Mouse (Mus musculus): ENCODE measurements around the gene Gm1604a. TPM values are rescaled to one million over a fixed set of nuclear protein-coding genes. Genes with fewer than 3 reads are reported as not detected.
"Not testable (repeated sequence)": the region's sequence is repeated elsewhere in the genome, so short reads cannot be mapped to it uniquely, and the experiment has no call there.

Gm1604a gene
- total and polyA plus RNA-seq, 3 experiments: not detected

DNA sequence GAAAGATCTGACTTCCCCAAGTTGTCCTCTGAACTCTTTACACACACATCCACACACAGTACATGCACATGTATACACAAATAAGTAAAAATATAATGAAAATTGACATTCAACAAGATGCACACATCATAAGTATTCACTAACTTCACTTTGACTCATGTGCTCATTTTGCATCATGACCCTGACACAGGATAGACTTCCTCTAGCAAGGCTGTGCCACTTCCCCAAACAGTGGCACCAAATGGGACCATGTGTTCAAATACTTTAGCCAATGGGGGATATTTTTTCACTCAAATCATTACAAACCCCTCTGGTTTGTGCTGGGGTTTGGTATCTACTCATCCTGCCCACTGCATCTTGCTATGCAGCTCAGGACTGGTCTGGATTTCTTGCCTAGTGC lies 16.5 kb upstream of the Gm1604a start:
- H3K9ac ChIP-seq (ENCODE audit: insufficient read depth, low read depth): not testable (repeated sequence)

DNA sequence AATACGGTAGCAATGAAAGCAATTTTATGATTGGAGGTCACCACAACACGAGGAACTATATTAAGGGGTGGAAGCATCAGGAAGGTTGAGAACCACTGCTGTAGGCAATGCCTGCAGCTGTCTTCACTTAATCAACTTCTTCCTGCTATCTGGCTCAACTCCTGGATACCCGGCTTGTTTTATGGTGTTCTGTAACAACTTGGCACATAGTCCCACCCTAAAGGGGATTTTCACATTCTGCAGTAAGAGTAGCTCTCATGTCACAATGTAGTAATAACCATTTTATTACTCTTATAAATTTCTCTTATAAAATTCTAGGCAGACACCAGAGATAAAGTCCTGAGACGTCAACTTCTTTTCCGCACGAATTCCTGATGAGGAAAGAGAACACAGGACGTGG lies 15.9 kb upstream of the Gm1604a start:
- H3K27me3 ChIP-seq (replicated peaks); H3K36me3 ChIP-seq (replicated peaks in 1 of 2; ENCODE audit: control insufficient read depth in 1 of 2, insufficient read depth in 1 of 2, low read length in 1 of 2); H3K4me3 ChIP-seq (replicated peaks in 1 of 3; ENCODE audit: low read depth in 2 of 3, low read length in 2 of 3, poor library complexity in 1 of 3); dilution Hi-C loops (cut with MboI; ENCODE audit: extremely low pct_ligation_motif_present, extremely low pct_unique_long_range_greater_than_20kb, low sequenced_read_pairs); H3K9me3 ChIP-seq (replicated peaks; ENCODE audit: low read length); DNase-seq (ENCODE audit: extremely low read depth); in situ Hi-C loops (cut with MboI; ENCODE audit: low pct_ligation_motif_present, low pct_unique_long_range_greater_than_20kb, low sequenced_read_pairs); H3K9ac ChIP-seq (ENCODE audit: insufficient read depth, low read depth); H3K4me2 ChIP-seq (ENCODE audit: insufficient read depth, low read depth, poor library complexity, severe bottlenecking); H3K4me1 ChIP-seq (ENCODE audit: control insufficient read depth in 1 of 2, insufficient read depth in 2 of 2); H3K27ac ChIP-seq (ENCODE audit: insufficient read depth, low read depth); H3K79me2 ChIP-seq (replicated peaks; ENCODE audit: control insufficient read depth, extremely low read depth, insufficient read depth, poor library complexity, severe bottlenecking): not testable (repeated sequence)

More for the DNA sequence above, 16.5 kb upstream of the Gm1604a start:
- in situ Hi-C loops (cut with MboI; ENCODE audit: low pct_ligation_motif_present, low pct_unique_long_range_greater_than_20kb, low sequenced_read_pairs); H3K27me3 ChIP-seq (replicated peaks); H3K79me2 ChIP-seq (replicated peaks; ENCODE audit: control insufficient read depth, extremely low read depth, insufficient read depth, poor library complexity, severe bottlenecking); DNase-seq (ENCODE audit: extremely low read depth); dilution Hi-C loops (cut with MboI; ENCODE audit: extremely low pct_ligation_motif_present, extremely low pct_unique_long_range_greater_than_20kb, low sequenced_read_pairs); H3K4me3 ChIP-seq (replicated peaks in 1 of 3; ENCODE audit: low read depth in 2 of 3, low read length in 2 of 3, poor library complexity in 1 of 3); H3K36me3 ChIP-seq (replicated peaks in 1 of 2; ENCODE audit: control insufficient read depth in 1 of 2, insufficient read depth in 1 of 2, low read length in 1 of 2); H3K27ac ChIP-seq (ENCODE audit: insufficient read depth, low read depth); H3K4me1 ChIP-seq (ENCODE audit: control insufficient read depth in 1 of 2, insufficient read depth in 2 of 2); H3K4me2 ChIP-seq (ENCODE audit: insufficient read depth, low read depth, poor library complexity, severe bottlenecking); H3K9me3 ChIP-seq (replicated peaks; ENCODE audit: low read length): not testable (repeated sequence)

DNA sequence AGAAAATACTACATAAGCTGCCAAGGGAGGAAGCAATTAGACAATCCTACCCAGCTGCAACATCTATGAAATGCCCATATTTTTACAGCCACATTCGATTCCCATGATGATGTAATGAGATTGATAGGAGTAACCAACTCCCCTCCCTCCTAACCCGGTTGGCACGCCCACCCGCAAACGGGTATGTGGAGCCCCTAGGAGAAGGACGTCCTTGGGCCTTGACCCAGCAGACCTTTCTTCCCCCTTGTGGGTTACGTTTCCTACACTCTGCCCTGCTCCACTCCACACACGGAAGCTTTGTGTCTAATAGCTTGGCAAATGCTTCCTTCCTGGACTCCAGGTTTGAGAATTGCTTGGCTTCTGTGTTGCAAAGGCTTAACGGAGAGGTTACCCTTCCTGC lies 15.5 kb upstream of the Gm1604a start:
- H3K4me3 ChIP-seq (replicated peaks in 1 of 3; ENCODE audit: low read depth in 2 of 3, low read length in 2 of 3, poor library complexity in 1 of 3); H3K9ac ChIP-seq (ENCODE audit: insufficient read depth, low read depth); in situ Hi-C loops (cut with MboI; ENCODE audit: low pct_ligation_motif_present, low pct_unique_long_range_greater_than_20kb, low sequenced_read_pairs); DNase-seq (ENCODE audit: extremely low read depth); H3K9me3 ChIP-seq (replicated peaks; ENCODE audit: low read length); H3K4me1 ChIP-seq (ENCODE audit: control insufficient read depth in 1 of 2, insufficient read depth in 2 of 2); H3K79me2 ChIP-seq (replicated peaks; ENCODE audit: control insufficient read depth, extremely low read depth, insufficient read depth, poor library complexity, severe bottlenecking); H3K36me3 ChIP-seq (replicated peaks in 1 of 2; ENCODE audit: control insufficient read depth in 1 of 2, insufficient read depth in 1 of 2, low read length in 1 of 2); H3K4me2 ChIP-seq (ENCODE audit: insufficient read depth, low read depth, poor library complexity, severe bottlenecking); H3K27me3 ChIP-seq (replicated peaks); H3K27ac ChIP-seq (ENCODE audit: insufficient read depth, low read depth); dilution Hi-C loops (cut with MboI; ENCODE audit: extremely low pct_ligation_motif_present, extremely low pct_unique_long_range_greater_than_20kb, low sequenced_read_pairs): not testable (repeated sequence)

DNA sequence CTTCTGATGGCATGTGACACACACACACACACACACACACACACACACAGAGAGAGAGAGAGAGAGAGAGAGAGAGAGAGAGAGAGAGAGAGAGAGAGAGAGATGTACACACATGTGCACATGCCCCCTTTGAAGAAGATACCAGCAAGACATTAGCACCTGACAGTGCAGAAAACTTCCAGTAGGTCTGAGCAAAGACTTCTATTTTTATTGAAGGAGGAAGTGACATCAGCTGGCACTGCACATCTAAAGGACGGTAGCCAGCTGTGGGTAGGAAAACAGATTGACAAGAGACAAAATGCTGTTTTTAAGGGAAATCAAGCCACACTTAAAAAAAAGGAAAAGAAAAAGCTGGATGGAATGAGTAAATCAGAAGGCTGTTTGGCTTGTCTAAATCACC lies 11.2 kb upstream of the Gm1604a start:
- H3K36me3 ChIP-seq (replicated peaks in 1 of 2; ENCODE audit: control insufficient read depth in 1 of 2, insufficient read depth in 1 of 2, low read length in 1 of 2); H3K9ac ChIP-seq (ENCODE audit: insufficient read depth, low read depth); dilution Hi-C loops (cut with MboI; ENCODE audit: extremely low pct_ligation_motif_present, extremely low pct_unique_long_range_greater_than_20kb, low sequenced_read_pairs); DNase-seq (ENCODE audit: extremely low read depth); H3K9me3 ChIP-seq (replicated peaks; ENCODE audit: low read length); H3K4me3 ChIP-seq (replicated peaks in 1 of 3; ENCODE audit: low read depth in 2 of 3, low read length in 2 of 3, poor library complexity in 1 of 3); in situ Hi-C loops (cut with MboI; ENCODE audit: low pct_ligation_motif_present, low pct_unique_long_range_greater_than_20kb, low sequenced_read_pairs); H3K4me1 ChIP-seq (ENCODE audit: control insufficient read depth in 1 of 2, insufficient read depth in 2 of 2); H3K79me2 ChIP-seq (replicated peaks; ENCODE audit: control insufficient read depth, extremely low read depth, insufficient read depth, poor library complexity, severe bottlenecking); H3K4me2 ChIP-seq (ENCODE audit: insufficient read depth, low read depth, poor library complexity, severe bottlenecking); H3K27me3 ChIP-seq (replicated peaks); H3K27ac ChIP-seq (ENCODE audit: insufficient read depth, low read depth): not testable (repeated sequence)

DNA sequence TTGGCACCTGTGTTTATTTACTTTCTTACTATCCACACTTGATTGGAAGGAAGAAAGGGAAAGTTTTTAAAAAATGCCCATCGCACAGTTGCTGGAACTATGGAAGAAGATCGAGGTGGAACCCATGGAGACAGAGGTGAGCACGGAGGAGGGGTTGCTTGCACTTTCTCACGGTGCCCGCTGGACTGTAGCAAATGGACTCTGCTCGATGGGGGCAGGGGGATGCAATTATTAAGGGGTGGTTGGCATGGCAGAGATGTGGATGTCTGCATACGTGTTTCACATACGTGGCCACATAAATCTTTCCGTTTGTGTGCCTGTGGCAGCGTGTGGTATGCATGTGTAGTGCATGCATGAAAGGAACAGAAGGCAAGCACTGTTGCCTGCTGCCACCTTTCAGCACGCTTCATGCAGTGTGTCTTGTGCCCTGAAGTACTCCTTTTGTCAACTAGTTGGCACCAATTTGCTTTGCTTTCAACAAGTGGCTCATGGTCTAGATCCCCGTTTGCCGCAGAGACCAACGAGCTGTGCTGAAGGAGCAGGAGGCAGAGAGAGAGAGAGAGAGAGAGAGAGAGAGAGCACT lies 487 bp downstream of the Gm1604a start:
- H3K79me2 ChIP-seq (replicated peaks; ENCODE audit: control insufficient read depth, extremely low read depth, insufficient read depth, poor library complexity, severe bottlenecking); H3K9me3 ChIP-seq (replicated peaks; ENCODE audit: low read length); DNase-seq (ENCODE audit: extremely low read depth); H3K4me3 ChIP-seq (replicated peaks in 1 of 3; ENCODE audit: low read depth in 2 of 3, low read length in 2 of 3, poor library complexity in 1 of 3); in situ Hi-C loops (cut with MboI; ENCODE audit: low pct_ligation_motif_present, low pct_unique_long_range_greater_than_20kb, low sequenced_read_pairs); dilution Hi-C loops (cut with MboI; ENCODE audit: extremely low pct_ligation_motif_present, extremely low pct_unique_long_range_greater_than_20kb, low sequenced_read_pairs); H3K9ac ChIP-seq (ENCODE audit: insufficient read depth, low read depth); H3K36me3 ChIP-seq (replicated peaks in 1 of 2; ENCODE audit: control insufficient read depth in 1 of 2, insufficient read depth in 1 of 2, low read length in 1 of 2); H3K4me1 ChIP-seq (ENCODE audit: control insufficient read depth in 1 of 2, insufficient read depth in 2 of 2); H3K4me2 ChIP-seq (ENCODE audit: insufficient read depth, low read depth, poor library complexity, severe bottlenecking); H3K27me3 ChIP-seq (replicated peaks); H3K27ac ChIP-seq (ENCODE audit: insufficient read depth, low read depth): not testable (repeated sequence)

DNA sequence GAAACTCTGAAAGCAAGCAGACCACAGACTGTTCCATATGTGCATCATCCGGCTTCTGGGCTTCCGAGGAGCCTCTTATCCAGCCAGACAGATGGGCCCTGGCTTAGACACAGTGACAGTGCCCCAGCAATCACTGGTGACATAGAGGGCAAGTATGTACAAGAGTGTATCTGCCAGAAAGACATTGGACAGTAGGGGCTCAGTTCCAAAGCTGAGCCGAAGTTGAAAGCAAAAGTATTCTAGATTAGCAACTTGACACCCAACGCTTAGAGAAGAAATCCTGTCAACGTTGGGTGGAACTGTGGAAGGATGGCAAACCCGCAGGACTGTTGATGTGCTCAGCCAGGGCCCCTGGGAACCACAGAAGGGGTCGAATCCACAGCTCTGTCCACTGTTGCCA lies 4.8 kb downstream of the Gm1604a start:
- H3K27ac ChIP-seq (ENCODE audit: insufficient read depth, low read depth); H3K9me3 ChIP-seq (replicated peaks; ENCODE audit: low read length); H3K27me3 ChIP-seq (replicated peaks); H3K4me3 ChIP-seq (replicated peaks in 1 of 3; ENCODE audit: low read depth in 2 of 3, low read length in 2 of 3, poor library complexity in 1 of 3); H3K4me1 ChIP-seq (ENCODE audit: control insufficient read depth in 1 of 2, insufficient read depth in 2 of 2); H3K4me2 ChIP-seq (ENCODE audit: insufficient read depth, low read depth, poor library complexity, severe bottlenecking); H3K9ac ChIP-seq (ENCODE audit: insufficient read depth, low read depth); in situ Hi-C loops (cut with MboI; ENCODE audit: low pct_ligation_motif_present, low pct_unique_long_range_greater_than_20kb, low sequenced_read_pairs); H3K79me2 ChIP-seq (replicated peaks; ENCODE audit: control insufficient read depth, extremely low read depth, insufficient read depth, poor library complexity, severe bottlenecking); H3K36me3 ChIP-seq (replicated peaks in 1 of 2; ENCODE audit: control insufficient read depth in 1 of 2, insufficient read depth in 1 of 2, low read length in 1 of 2); dilution Hi-C loops (cut with MboI; ENCODE audit: extremely low pct_ligation_motif_present, extremely low pct_unique_long_range_greater_than_20kb, low sequenced_read_pairs); DNase-seq (ENCODE audit: extremely low read depth): not testable (repeated sequence)

Data from CH12.LX (cell line).